In the genomic region with DNA sequence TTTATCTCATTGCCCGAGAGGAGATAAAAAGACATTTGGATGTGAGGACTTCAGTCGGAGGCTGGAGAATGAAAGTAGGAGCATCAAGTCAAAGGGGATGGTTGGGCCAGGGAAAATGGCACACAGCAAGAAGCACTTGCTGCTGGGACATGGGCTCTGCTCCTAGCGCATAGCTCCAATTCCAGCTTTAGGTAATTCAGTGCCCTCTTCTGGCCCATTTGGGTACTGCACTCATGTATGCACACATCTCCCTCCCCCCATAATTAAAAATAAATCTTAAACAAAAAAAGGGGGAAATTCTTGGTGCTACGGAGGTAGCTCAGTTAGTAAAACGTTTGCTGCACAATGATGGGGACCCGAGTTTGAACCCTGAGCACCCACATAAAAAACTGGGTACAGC, we compare ENCODE assay signal across 13 mouse cellular contexts. TPM values are rescaled to one million over a fixed set of nuclear protein-coding genes. Genes with fewer than 3 reads are reported as not detected.
DNase-seq lines count a peak whose midpoint lies in the region; TF ChIP-seq lines count a peak whose summit lies in the region.
"Had no signal": no experiment of that assay in that cellular context is flagged by ENCODE, and none has a peak within 500 bp of the region (broad histone marks: within the 10 kb centered on the region; RNA-seq: fewer than 3 reads in every experiment).

No protein-coding gene starts in this region.

- peak; percentile 73 for TF ChIP-seq CTCF in layer of hippocampus, adult 2 months (conservative IDR thresholded peaks at IDR 0.05)

- no peak overlapping the region for H3K4me3 ChIP-seq in layer of hippocampus, adult 2 months
- H3K4me3 ChIP-seq: heart, embryonic 13.5 days had no signal

- H3K27ac ChIP-seq in layer of hippocampus, adult 2 months = no peak overlapping the region
- H3K27ac ChIP-seq: heart, embryonic 13.5 days had no signal

- peak; percentile 16 for DNase-seq in adrenal gland, postnatal 10 days
- no peak for DNase-seq in adrenal gland, adult 2 months
- no peak for DNase-seq in layer of hippocampus, adult 2 months (ENCODE audit: low spot score in 2 of 2)
- DNase-seq in layer of hippocampus, postnatal 14 days (ENCODE audit: low spot score in 2 of 2) = no peak
- DNase-seq in right cerebral cortex, postnatal 14 days = peak; percentile 61
- DNase-seq in right cerebral cortex, adult 2 months (ENCODE audit: low spot score in 2 of 2) = no peak
- DNase-seq in mesoderm, embryonic 11.5 days (ENCODE audit: low read depth, low spot score) = peak; percentile 49
- no peak for DNase-seq in cerebellum, adult 18-20 months
- DNase-seq: layer of hippocampus, postnatal 36 days; lung, postnatal 10 days had no signal

RNA-seq across cellular contexts. Expression of a gene that starts 9.5 kb away (rescaled TPM):
- not detected for total RNA-seq in adrenal gland, postnatal 10 days (2021)
- total RNA-seq in adrenal gland, adult 2 months (2021) = not detected
- 0.02 and 0.03 TPM in 2 replicates for polyA plus RNA-seq in adrenal gland, adult 2 months (2012; rRNA removed)
- total RNA-seq in layer of hippocampus, adult 2 months (2021) = under 1 TPM; 0.07 to 0.18 TPM
- under 1 TPM in 1 of 2 experiments, not detected in 1; 0.21 TPM for total RNA-seq in layer of hippocampus, postnatal 14 days (2021)
- total RNA-seq: layer of hippocampus, postnatal 36 days had no signal
- polyA plus RNA-seq: heart, embryonic 13.5 days; intestine, embryonic 16.5 days; thymus, postnatal 0 days had no signal

Comparison
In these comparisons a context has a peak if more than half of its experiments do, and no peak if none do; other contexts are left out.
1. DNase-seq: peak in adrenal gland, postnatal 10 days (single experiment), right cerebral cortex, postnatal 14 days (single experiment) and mesoderm, embryonic 11.5 days (single experiment); none in adrenal gland, adult 2 months (single experiment), layer of hippocampus, adult 2 months (0 of 2), layer of hippocampus, postnatal 14 days (0 of 2), right cerebral cortex, adult 2 months (0 of 2) and cerebellum, adult 18-20 months (0 of 2).